Mouse (Mus musculus) embryo, embryonic 10 days (tissue): Measurements from ENCODE around the gene Rab3d.

Experiments
- DNase-seq: peaks from one replicate; pipeline ENCODE4 v3.0.0-alpha.2; 2015; ENCODE audit warnings: low spot score

The Rab3d gene

GRCm38 (mm10) chr9:21918035-21918592 lies at the start of gene Rab3d:
Gene Rab3d, minus strand, starts transcription at chr9:21918192.
- DNase-seq = peak; percentile 99

- DNase-seq = peak; percentile 68
These were observed 45.4 kb upstream of the Rab3d start, which contains the start of gene Epor for GRCm38 (mm10) chr9:21963417-21963816. Gene Epor, minus strand, starts transcription at chr9:21963506.

DNA sequence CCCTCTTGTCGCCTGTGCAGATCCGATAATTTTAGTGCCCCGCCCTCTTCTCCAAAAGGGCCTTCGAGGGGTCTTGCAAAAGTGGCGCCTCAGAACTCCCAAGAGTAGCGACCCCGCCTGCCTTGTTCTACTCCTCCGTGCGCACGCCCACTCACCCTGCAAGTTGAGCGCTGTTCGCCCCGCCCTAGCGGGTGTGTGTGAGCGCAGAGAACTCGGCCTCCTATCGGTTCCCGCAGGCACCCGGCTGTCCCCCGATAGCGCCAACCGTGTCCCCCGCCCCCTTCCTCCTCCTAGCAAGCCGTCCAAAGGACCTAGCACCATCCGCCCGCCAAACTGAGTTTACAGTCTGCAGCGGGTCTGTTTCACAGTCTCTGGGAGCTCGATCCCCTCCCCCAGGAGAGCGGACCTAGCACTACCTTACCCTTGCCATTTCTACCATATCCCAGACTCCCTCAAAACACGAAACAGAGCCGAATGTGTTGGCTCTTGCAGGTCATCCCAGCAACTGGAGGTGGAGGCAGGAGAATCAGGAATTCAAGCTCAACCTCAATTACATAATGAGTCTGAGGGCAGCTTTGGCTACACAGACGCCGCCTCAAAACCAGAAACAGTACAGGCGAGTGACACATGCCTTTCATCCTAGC lies 44.5 kb upstream of the Rab3d start:
- peak; percentile 90 for DNase-seq

GRCm38 (mm10) chr9:21962010-21962409 lies 44.0 kb upstream of the Rab3d start:
- DNase-seq = peak; percentile 8

GRCm38 (mm10) chr9:21961366-21961980 lies 43.5 kb upstream of the Rab3d start:
- DNase-seq = no peak

- DNase-seq = peak; percentile 69
These were observed 42.7 kb upstream of the Rab3d start for GRCm38 (mm10) chr9:21960558-21961208.

- DNase-seq = no peak
These were observed 42.1 kb upstream of the Rab3d start for GRCm38 (mm10) chr9:21960135-21960534.

- DNase-seq = no peak
These were observed 41.3 kb upstream of the Rab3d start for GRCm38 (mm10) chr9:21959244-21959643.

DNA sequence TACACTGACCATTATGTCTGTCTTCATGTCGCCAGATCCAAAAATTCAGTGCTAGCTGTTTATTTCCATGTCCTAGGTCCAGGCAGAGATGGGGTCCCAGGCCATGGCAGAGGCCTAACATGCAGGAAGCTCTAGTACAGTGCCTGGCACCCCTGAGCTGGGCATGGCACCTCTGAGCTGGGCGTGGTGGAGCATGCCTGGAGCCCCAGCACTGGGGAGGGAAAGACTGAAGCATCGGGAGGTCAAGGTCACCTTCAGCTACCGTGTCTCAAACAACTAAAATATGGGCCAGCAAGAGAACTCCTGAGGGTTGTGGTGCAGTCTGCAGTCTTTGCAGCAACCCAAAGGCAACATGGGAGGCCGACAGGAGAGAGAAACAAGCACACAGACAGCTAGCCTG lies 40.4 kb upstream of the Rab3d start:
- DNase-seq = no peak

DNA sequence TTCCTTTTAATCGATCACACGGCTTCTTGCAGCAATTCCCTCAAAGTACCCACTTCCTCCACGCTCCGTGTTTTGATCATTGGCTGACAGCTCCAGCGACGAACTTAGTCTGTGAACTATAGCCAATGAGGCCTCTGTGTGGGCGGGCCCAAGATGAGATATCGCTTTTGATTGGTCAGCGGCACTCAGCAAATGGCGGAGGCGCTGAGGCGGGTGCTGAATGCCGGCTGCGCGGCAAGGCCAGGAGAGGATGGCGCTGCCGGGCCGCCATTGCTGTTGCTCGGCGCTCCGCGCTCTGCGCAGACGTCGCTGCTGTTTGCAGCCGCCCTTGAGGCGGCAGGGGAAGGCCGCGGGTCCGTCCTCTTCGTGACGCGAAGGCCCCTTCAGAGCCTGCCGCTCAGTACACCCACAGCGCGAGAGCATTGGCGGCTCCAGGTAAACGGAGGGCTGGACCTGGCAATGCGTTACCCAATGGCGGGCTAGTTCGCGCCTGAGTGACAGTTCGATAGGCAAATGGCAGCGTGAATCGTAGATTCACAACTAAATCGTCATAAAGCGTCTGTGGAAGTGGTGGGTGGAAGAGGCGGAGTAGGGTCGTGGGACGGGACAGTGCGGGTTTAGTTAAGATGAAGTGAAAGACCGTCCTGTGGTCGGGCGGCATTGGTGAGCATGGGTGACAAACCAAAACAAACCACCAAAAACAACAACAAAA lies 37.7 kb upstream of the Rab3d start, which contains the start of gene Swsap1:
Gene Swsap1, plus strand, starts transcription at position 186 of the 712 bp plus-strand sequence.
- peak; percentile 99 for DNase-seq

- no peak for DNase-seq
These were observed 37.2 kb upstream of the Rab3d start for GRCm38 (mm10) chr9:21955225-21955569.

DNA sequence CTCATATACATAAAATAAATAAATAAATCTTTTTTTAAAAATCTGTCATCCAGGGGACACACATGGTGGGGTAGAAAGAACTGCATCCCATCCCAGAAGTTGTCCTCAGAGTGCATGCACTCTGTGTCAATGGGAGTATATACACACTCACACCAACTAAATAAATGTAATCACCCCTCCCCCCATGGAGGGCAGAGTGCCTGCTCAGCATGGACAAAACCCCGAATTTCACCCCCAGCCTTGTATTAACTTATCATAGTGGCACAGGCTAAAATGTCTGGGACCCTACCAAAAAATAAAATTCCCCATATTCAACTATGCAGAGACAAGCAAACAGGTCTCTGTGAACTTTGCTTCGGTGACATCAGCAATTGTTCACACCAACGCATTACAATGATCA lies 36.6 kb upstream of the Rab3d start:
- DNase-seq = no peak

GRCm38 (mm10) chr9:21953600-21953999 lies 35.6 kb upstream of the Rab3d start:
- peak; percentile 53 for DNase-seq

GRCm38 (mm10) chr9:21951977-21952376 lies 34.0 kb upstream of the Rab3d start:
- no peak for DNase-seq

GRCm38 (mm10) chr9:21950322-21950721 lies 32.3 kb upstream of the Rab3d start:
- peak; percentile 73 for DNase-seq

DNA sequence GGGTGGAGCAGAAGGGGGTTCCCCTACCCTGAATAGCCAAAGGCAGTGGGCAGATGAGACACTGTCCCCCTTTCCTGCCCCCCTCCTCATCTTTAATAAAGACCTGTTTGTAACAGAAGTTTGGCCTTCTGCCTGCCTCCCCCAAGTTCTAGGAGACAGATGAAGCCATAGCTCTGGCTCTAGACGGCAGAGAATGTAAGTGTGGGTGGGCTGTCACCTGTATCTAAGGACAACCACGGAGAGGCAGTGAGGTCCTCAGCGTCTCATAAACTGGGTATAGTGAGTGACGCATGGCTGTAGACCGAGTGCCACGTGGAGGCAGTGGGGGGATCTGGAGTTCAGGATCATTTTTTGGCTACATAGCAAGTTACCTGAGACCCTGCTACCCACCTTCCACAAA lies 30.8 kb upstream of the Rab3d start:
- no peak for DNase-seq

DNA sequence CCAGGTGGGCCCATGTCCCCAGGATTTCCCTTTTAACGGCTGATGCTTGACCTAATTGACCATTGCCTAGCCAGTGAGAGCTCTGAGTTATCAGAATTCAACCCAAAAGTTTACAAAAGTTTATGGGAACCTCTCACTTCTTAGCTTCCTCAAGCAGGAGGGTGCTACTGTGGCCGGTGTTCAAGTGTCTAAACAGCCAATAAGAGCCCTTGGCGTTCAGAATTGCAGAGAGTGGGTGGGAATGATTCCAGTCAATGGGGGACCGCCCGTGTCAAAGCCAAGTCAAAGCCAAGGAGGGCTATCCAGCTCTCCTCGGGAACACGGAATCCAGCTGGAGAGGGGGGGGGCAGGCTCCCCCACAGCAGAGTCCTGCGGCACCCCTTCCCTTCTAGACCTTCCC lies 30.2 kb upstream of the Rab3d start:
- DNase-seq = no peak

GRCm38 (mm10) chr9:21947540-21948130 lies 29.6 kb upstream of the Rab3d start:
- peak; percentile 16 for DNase-seq

DNA sequence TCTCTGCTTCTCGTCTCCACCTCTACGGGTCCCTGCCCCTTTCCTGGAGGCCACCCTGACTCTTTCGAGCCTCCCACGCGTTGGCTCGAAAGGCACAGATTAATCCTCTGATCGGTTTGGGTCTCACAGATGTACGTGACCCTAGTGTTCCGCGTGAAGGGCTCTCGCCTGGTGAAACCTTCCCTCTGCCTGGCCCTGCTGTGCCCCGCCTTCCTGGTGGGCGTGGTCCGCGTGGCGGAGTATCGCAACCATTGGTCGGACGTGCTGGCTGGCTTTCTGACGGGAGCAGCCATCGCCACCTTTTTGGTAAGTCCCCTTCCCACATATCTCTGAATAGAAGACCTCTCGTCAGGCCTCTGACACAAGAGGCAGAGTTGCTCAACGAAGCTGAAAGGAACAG lies 26.3 kb upstream of the Rab3d start:
- DNase-seq = peak; percentile 56

GRCm38 (mm10) chr9:21943638-21944037 lies 25.6 kb upstream of the Rab3d start:
- no peak for DNase-seq

DNA sequence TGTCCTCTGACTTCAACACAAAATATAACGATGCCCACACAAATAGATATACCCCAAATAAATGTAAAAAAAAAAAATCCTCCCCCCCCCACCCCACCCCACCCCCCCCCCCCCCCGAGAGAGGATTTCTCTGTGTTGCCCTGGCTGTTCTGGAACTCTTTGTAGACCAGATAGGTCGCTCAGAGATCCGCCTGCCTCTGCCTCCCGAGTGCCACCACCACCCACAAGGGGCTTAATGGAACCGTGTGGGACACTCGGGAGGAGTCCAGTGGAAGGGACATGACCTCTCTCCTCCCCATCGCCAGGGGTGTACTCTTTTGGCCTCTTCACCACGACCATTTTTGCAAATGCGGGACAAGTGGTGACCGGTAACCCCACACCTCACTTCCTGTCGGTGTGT lies 25.1 kb upstream of the Rab3d start:
- DNase-seq = no peak
